ENCODE assay signal across 24 mouse cellular contexts in genomic region chrX:52537282-52537681, GRCm38 (mm10).
DNase-seq lines count a peak whose midpoint lies in the region; ATAC-seq and TF ChIP-seq lines count a peak whose summit lies in the region.
"Had no signal": no experiment of that assay in that cellular context is flagged by ENCODE, and none has a peak within 500 bp of the region (broad histone marks: within the 10 kb centered on the region; RNA-seq: fewer than 3 reads in every experiment).

No protein-coding gene starts in this region.

- 41% methylated on average over 5 of the region's 5 CpGs for WGBS in kidney, embryonic 14.5 days
- WGBS in kidney, adult 2 months, result 41% methylated on average over 5 of the region's 5 CpGs
- WGBS in kidney, embryonic 16.5 days, result 41% methylated on average over 5 of the region's 5 CpGs
- WGBS in limb, embryonic 13.5 days, result 29% methylated on average over 5 of the region's 5 CpGs
- WGBS in limb, embryonic 10.5 days, result 51% methylated on average over 5 of the region's 5 CpGs

- no peak overlapping the region for H3K27ac ChIP-seq in kidney, embryonic 14.5 days (ENCODE audit: low read depth, low read length)
- H3K27ac ChIP-seq in kidney, adult 2 months (ENCODE audit: insufficient read depth, low read depth, low read length), result no peak overlapping the region
- H3K27ac ChIP-seq in kidney, embryonic 16.5 days (ENCODE audit: low read length), result no peak overlapping the region
- H3K27ac ChIP-seq in limb, embryonic 13.5 days, result no peak overlapping the region
- H3K27ac ChIP-seq in limb, embryonic 10.5 days, result no peak overlapping the region; the same call in 1 of the 2 replicates
- H3K27ac ChIP-seq: embryonic facial prominence, embryonic 10.5 days; embryonic facial prominence, embryonic 12.5 days; forebrain, embryonic 13.5 days; forebrain, embryonic 15.5 days had no signal

- no peaks in the 10 kb centered on the region for H3K27me3 ChIP-seq in kidney, embryonic 14.5 days (ENCODE audit: control insufficient read depth, insufficient read depth, low read length)
- no peaks in the 10 kb centered on the region for H3K27me3 ChIP-seq in kidney, adult 2 months (replicated peaks; ENCODE audit: control insufficient read depth, insufficient read depth, low read length)
- peaks cover 6% of the 10 kb centered on the region; the same call in 1 of the 2 replicates for H3K27me3 ChIP-seq in kidney, embryonic 16.5 days (ENCODE audit: insufficient read depth, low read length)
- H3K27me3 ChIP-seq in limb, embryonic 13.5 days, result no peaks in the 10 kb centered on the region; the same call in 1 of the 2 replicates
- peaks cover 29% of the 10 kb centered on the region for H3K27me3 ChIP-seq in limb, embryonic 10.5 days (ENCODE audit: low read depth, poor library complexity, severe bottlenecking)
- H3K27me3 ChIP-seq: CH12.LX; embryonic facial prominence, embryonic 12.5 days; forebrain, embryonic 13.5 days; forebrain, embryonic 15.5 days had no signal

- H3K4me1 ChIP-seq in kidney, embryonic 14.5 days (ENCODE audit: control insufficient read depth, insufficient read depth, low read length), result no peaks in the 10 kb centered on the region
- no peaks in the 10 kb centered on the region; the same call in 1 of the 2 replicates for H3K4me1 ChIP-seq in kidney, adult 2 months (ENCODE audit: control insufficient read depth, insufficient read depth, low read length)
- H3K4me1 ChIP-seq in kidney, embryonic 16.5 days (ENCODE audit: insufficient read depth, low read length), result 0 out of 2 replicates have a peak, but pooled peaks cover 5% of the 10 kb centered on the region
- peaks cover 44% of the 10 kb centered on the region for H3K4me1 ChIP-seq in limb, embryonic 13.5 days
- peaks cover 24% of the 10 kb centered on the region; the same call in 1 of the 2 replicates for H3K4me1 ChIP-seq in limb, embryonic 10.5 days
- H3K4me1 ChIP-seq: forebrain, embryonic 13.5 days; forebrain, embryonic 15.5 days had no signal

- TF ChIP-seq CTCF in kidney, adult 2 months (conservative IDR thresholded peaks at IDR 0.05; ENCODE audit: insufficient read depth, insufficient read length, low read depth, low read length), result no peak

- no peak for DNase-seq in kidney, adult 2 months
- no peak for DNase-seq in kidney, postnatal 10 days
- DNase-seq in limb, embryonic 10.5 days (ENCODE audit: low spot score), result no peak
- DNase-seq: adrenal gland, adult 8-10 months; adrenal gland, postnatal 14 days; adrenal gland, postnatal 36 days; B cell, adult 2 months; cerebellum, adult 11-12 months; cerebellum, adult 2 months; cerebellum, adult 9-10 months; cerebellum, postnatal 10 days; cerebellum, postnatal 25 days had no signal

- ATAC-seq in kidney, embryonic 14.5 days (ENCODE audit: low FRiP score, low TSS enrichment), result peak; percentile 72
- ATAC-seq in kidney, embryonic 16.5 days (ENCODE audit: low FRiP score, low TSS enrichment), result peak; percentile 77; the same call in 1 of the 2 replicates
- ATAC-seq in limb, embryonic 13.5 days (ENCODE audit: low FRiP score, low read depth), result peak; percentile 69
- ATAC-seq: activated CD4-positive, CD25-positive, alpha-beta regulatory T cell, adult 4 months; CD4-positive, CD25-positive, alpha-beta regulatory T cell, adult 4 months; forebrain, embryonic 13.5 days; forebrain, embryonic 15.5 days; Patski had no signal

- H3K4me2 ChIP-seq in kidney, embryonic 14.5 days (replicated peaks; ENCODE audit: low read depth, low read length), result no peak overlapping the region
- H3K4me2 ChIP-seq in kidney, embryonic 16.5 days (replicated peaks; ENCODE audit: low read depth, low read length), result no peak overlapping the region
- H3K4me2 ChIP-seq in limb, embryonic 13.5 days (replicated peaks), result 0 out of 2 replicates have a peak overlapping the region, but pooled peaks have one; percentile 7
- H3K4me2 ChIP-seq: embryonic facial prominence, embryonic 12.5 days; forebrain, embryonic 13.5 days; forebrain, embryonic 15.5 days had no signal

- H3K9me3 ChIP-seq in kidney, embryonic 14.5 days (ENCODE audit: control insufficient read depth, low read length), result no peaks in the 10 kb centered on the region
- no peaks in the 10 kb centered on the region for H3K9me3 ChIP-seq in kidney, embryonic 16.5 days (ENCODE audit: low read length)
- H3K9me3 ChIP-seq in limb, embryonic 13.5 days, result no peaks in the 10 kb centered on the region
- no peaks in the 10 kb centered on the region for H3K9me3 ChIP-seq in limb, embryonic 10.5 days (replicated peaks)
- H3K9me3 ChIP-seq: embryonic facial prominence, embryonic 10.5 days; embryonic facial prominence, embryonic 12.5 days; forebrain, embryonic 13.5 days; forebrain, embryonic 15.5 days; G1E had no signal

- no peak overlapping the region for H3K4me3 ChIP-seq in kidney, embryonic 14.5 days (ENCODE audit: low read length)
- H3K4me3 ChIP-seq in kidney, adult 2 months (ENCODE audit: insufficient read depth, low read depth, low read length), result no peak overlapping the region
- no peak overlapping the region for H3K4me3 ChIP-seq in kidney, embryonic 16.5 days (ENCODE audit: low read length)
- no peak overlapping the region for H3K4me3 ChIP-seq in limb, embryonic 13.5 days
- no peak overlapping the region for H3K4me3 ChIP-seq in limb, embryonic 10.5 days
- H3K4me3 ChIP-seq: embryonic facial prominence, embryonic 10.5 days; embryonic facial prominence, embryonic 12.5 days; forebrain, embryonic 13.5 days; forebrain, embryonic 15.5 days had no signal

- no peak overlapping the region for H3K9ac ChIP-seq in kidney, embryonic 14.5 days (ENCODE audit: low read depth, low read length)
- H3K9ac ChIP-seq in kidney, embryonic 16.5 days (replicated peaks; ENCODE audit: low read length), result no peak overlapping the region
- H3K9ac ChIP-seq in limb, embryonic 13.5 days, result no peak overlapping the region
- H3K9ac ChIP-seq: embryonic facial prominence, embryonic 12.5 days; forebrain, embryonic 13.5 days; forebrain, embryonic 15.5 days had no signal

- TF ChIP-seq POLR2A in kidney, adult 2 months (IDR thresholded peaks at IDR 0.05; ENCODE audit: low read depth, low read length), result no peak

- H3K36me3 ChIP-seq in kidney, embryonic 14.5 days (ENCODE audit: control insufficient read depth, insufficient read depth, low read length), result no peaks in the 10 kb centered on the region
- H3K36me3 ChIP-seq in kidney, adult 2 months (ENCODE audit: control insufficient read depth, insufficient read depth, low read length), result no peaks in the 10 kb centered on the region
- H3K36me3 ChIP-seq in kidney, embryonic 16.5 days (ENCODE audit: insufficient read depth, low read length), result no peaks in the 10 kb centered on the region
- H3K36me3 ChIP-seq in limb, embryonic 13.5 days, result no peaks in the 10 kb centered on the region
- peaks cover 28% of the 10 kb centered on the region for H3K36me3 ChIP-seq in limb, embryonic 10.5 days
- H3K36me3 ChIP-seq: embryonic facial prominence, embryonic 10.5 days; embryonic facial prominence, embryonic 12.5 days; forebrain, embryonic 15.5 days; G1E had no signal
